ENCODE assay signal across 8 mouse cellular contexts in genomic region chr4:45798964-45799363, GRCm38 (mm10). TPM values are rescaled to one million over a fixed set of nuclear protein-coding genes. Genes with fewer than 3 reads are reported as not detected.
DNase-seq lines count a peak whose midpoint lies in the region; ATAC-seq lines count a peak whose summit lies in the region.

TSS of gene Aldh1b1 (plus strand) at chr4:45799022.

- H3K9me3 ChIP-seq in intestine, embryonic 16.5 days (ENCODE audit: control insufficient read depth, low read length): no peaks in the 10 kb centered on the region

- peaks cover 10% of the 10 kb centered on the region for H3K36me3 ChIP-seq in intestine, embryonic 16.5 days (ENCODE audit: control insufficient read depth, insufficient read depth, low read length)

- under 1% methylated on average over 26 of the region's 26 CpGs for WGBS in intestine, embryonic 16.5 days

- ATAC-seq in activated CD4-positive, CD25-positive, alpha-beta regulatory T cell, adult 4 months: peak; percentile 78
- peak; percentile 87 for ATAC-seq in granulocyte monocyte progenitor cell, adult 5-6 weeks (replicated peaks; ENCODE audit: poor library complexity, severe bottlenecking)
- ATAC-seq in intestine, embryonic 16.5 days: peak; percentile 79
- ATAC-seq in megakaryocyte progenitor cell, adult 5-6 weeks (replicated peaks; ENCODE audit: poor library complexity): peak; percentile 91

- peaks cover 22% of the 10 kb centered on the region for H3K4me1 ChIP-seq in intestine, embryonic 16.5 days (ENCODE audit: control insufficient read depth, insufficient read depth, low read length)

- peak within 1 kb of the TSS; percentile 60 for H3K4me3 ChIP-seq in intestine, embryonic 16.5 days (ENCODE audit: low read length)

- intact Hi-C loops in left cerebral cortex, postnatal 25 days (cut with DNase I): no loop called here

- DNase-seq in embryo, embryonic 10.5 days (ENCODE audit: low spot score): peak; percentile 86
- peak; percentile 77 for DNase-seq in left cerebral cortex, postnatal 25 days (ENCODE audit: low spot score in 2 of 2)
- DNase-seq in right cerebral cortex, postnatal 14 days: peak; percentile 71
- peak; percentile 36 for DNase-seq in urinary bladder, postnatal 10 days (ENCODE audit: low spot score)

- peak within 1 kb of the TSS; percentile 85 for H3K27ac ChIP-seq in intestine, embryonic 16.5 days (ENCODE audit: low read length)

- H3K4me2 ChIP-seq in intestine, embryonic 16.5 days (ENCODE audit: low read depth, low read length): peak within 1 kb of the TSS; percentile 57

- H3K9ac ChIP-seq in intestine, embryonic 16.5 days (ENCODE audit: low read depth, low read length): peak within 1 kb of the TSS; percentile 80

- no peaks in the 10 kb centered on the region for H3K27me3 ChIP-seq in intestine, embryonic 16.5 days (replicated peaks; ENCODE audit: control insufficient read depth, insufficient read depth, low read length)

RNA-seq across cellular contexts. Expression of gene Aldh1b1, which starts in this region (rescaled TPM):
- polyA plus RNA-seq in activated CD4-positive, CD25-positive, alpha-beta regulatory T cell, adult 4 months (2017; shearing (Covaris generic)): 10 to 100 TPM in 1 of 2 experiments, 1 to 10 TPM in 1; 3.0 to 10.2 TPM
- total RNA-seq in granulocyte monocyte progenitor cell, adult 5-6 weeks (2014; fragmentation: Nextera tagmentation): 15.1 and 16.2 TPM in 2 replicates
- 45.3 and 54.8 TPM in 2 replicates for total RNA-seq in granulocyte monocyte progenitor cell, adult 5-6 weeks (2017)
- polyA plus RNA-seq in intestine, embryonic 16.5 days (2015; fragmentation: Nextera tagmentation; extraction: Ambion mirVana): 638 and 702 TPM in 2 replicates
- total RNA-seq in left cerebral cortex, postnatal 25 days (2021): 1 to 10 TPM; 5.7 to 6.4 TPM
- total RNA-seq in megakaryocyte progenitor cell, adult 5-6 weeks (2015): 5.4 and 7.5 TPM in 2 replicates
- total RNA-seq in megakaryocyte progenitor cell, adult 5-6 weeks (2017): 21.9 and 28.6 TPM in 2 replicates

Comparison
In these comparisons a context has a peak if more than half of its experiments do, and no peak if none do; other contexts are left out.
1. Peak in every context shown above with its lines: DNase-seq, ATAC-seq, H3K4me3 ChIP-seq and H3K27ac ChIP-seq.
2. RNA of gene Aldh1b1 (polyA plus RNA-seq): 638 to 702 TPM in intestine, embryonic 16.5 days; 3.0 to 10.2 TPM in activated CD4-positive, CD25-positive, alpha-beta regulatory T cell, adult 4 months; every median in the first group is over 10 times any median in the second.
3. DNase-seq: peak in every context shown above with its lines; median percentile 86 in embryo, embryonic 10.5 days; 77 in left cerebral cortex, postnatal 25 days; 71 in right cerebral cortex, postnatal 14 days; 36 in urinary bladder, postnatal 10 days.